15 mouse cellular contexts compared by ENCODE assay signal in the genomic region with DNA sequence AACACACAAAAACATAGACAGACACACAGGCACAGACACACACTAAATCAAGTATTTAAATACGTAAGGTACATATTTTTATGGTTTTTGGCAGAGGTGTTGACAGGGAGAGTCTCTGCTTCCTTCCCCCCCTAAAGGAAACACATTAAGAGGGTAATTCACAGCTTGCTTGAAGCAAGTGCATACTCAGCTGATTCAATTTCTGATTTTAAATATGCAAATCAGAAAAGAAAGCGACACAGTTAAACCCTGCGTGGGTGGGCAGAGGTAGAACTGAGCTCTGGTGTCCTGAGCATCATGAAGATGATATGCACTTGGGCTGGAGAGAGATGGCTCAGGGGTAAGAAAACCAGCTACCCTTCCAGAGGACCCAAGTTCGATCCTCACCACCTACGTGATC.
"Had no signal": no experiment of that assay in that cellular context is flagged by ENCODE, and none has a peak within 500 bp of the region (broad histone marks: within the 10 kb centered on the region; RNA-seq: fewer than 3 reads in every experiment).

No protein-coding gene starts in this region.

- H3K4me1 ChIP-seq: limb, embryonic 12.5 days; limb, embryonic 15.5 days; stomach, embryonic 15.5 days had no signal

- H3K4me3 ChIP-seq: limb, embryonic 12.5 days; limb, embryonic 15.5 days; stomach, embryonic 15.5 days had no signal

- ATAC-seq: liver, postnatal 0 days had no signal

- H3K27me3 ChIP-seq: limb, embryonic 12.5 days; limb, embryonic 15.5 days; stomach, embryonic 15.5 days had no signal

- H3K9me3 ChIP-seq: limb, embryonic 12.5 days; limb, embryonic 15.5 days; stomach, embryonic 15.5 days had no signal

- H3K9ac ChIP-seq: limb, embryonic 12.5 days; limb, embryonic 15.5 days; liver, embryonic 14.5 days; liver, postnatal 0 days; lung, embryonic 14.5 days; stomach, embryonic 15.5 days had no signal

- DNase-seq: kidney, adult 8-10 months; kidney, postnatal 14 days; kidney, postnatal 4 days; left cerebral cortex, postnatal 4 days; liver, postnatal 0 days; lung, embryonic 14.5 days; lung, postnatal 10 days; lung, postnatal 36 days; thymus, postnatal 25 days had no signal

- H3K4me2 ChIP-seq: limb, embryonic 12.5 days; limb, embryonic 15.5 days; liver, embryonic 11.5 days; lung, embryonic 14.5 days; midbrain, embryonic 11.5 days; stomach, embryonic 15.5 days had no signal

- H3K27ac ChIP-seq: limb, embryonic 12.5 days; limb, embryonic 15.5 days; liver, embryonic 14.5 days; stomach, embryonic 15.5 days had no signal

- H3K36me3 ChIP-seq: limb, embryonic 12.5 days; limb, embryonic 15.5 days; stomach, embryonic 15.5 days had no signal
